In the genomic region with DNA sequence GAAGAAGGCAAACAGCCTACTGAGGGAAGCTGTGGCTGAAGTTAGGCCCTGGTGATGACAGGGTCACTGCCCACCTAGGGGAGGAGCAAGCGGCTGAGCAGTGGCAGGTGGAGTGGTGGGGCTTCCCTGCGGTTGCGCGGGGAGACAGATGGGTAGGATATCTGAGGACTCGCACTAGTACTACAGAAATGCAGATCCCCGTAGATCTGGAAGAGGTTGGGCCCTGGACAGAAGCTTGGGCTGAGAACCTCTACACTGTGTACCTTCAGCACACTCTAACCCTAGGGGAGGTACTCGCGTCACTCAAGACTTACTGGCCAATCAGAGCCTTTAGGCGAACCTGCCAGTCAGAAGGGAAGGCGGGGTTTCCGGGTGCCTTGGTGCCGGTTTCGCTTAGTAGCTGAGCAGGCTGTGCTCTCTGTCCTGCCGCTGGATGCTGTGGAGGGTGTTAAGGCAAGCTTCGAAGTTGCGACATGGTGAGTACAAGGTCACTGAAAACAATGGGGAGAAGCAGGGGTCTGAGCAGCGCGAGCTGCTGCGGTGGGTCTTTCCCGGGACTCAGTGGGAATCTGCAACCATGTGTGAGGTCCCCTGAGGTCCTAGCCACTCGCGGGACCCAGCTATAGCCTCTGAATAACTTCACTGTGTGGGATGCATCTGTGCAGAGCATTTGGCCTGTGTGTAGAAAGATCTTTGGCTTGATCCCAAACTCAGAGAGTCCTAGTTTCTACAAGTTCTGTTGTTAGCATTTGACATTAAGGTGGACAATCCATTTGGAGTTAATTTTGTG, we compare ENCODE assay signal across 7 mouse cellular contexts. TPM values are rescaled to one million over a fixed set of nuclear protein-coding genes. Genes with fewer than 3 reads are reported as not detected.
DNase-seq lines count a peak whose midpoint lies in the region; ATAC-seq lines count a peak whose summit lies in the region.

No protein-coding gene starts in this region.

- no peaks in the 10 kb centered on the region for H3K9me3 ChIP-seq in embryonic facial prominence, embryonic 12.5 days
- no peaks in the 10 kb centered on the region for H3K9me3 ChIP-seq in limb, embryonic 11.5 days (ENCODE audit: control insufficient read depth, low read length)
- no peaks in the 10 kb centered on the region for H3K9me3 ChIP-seq in midbrain, embryonic 14.5 days (ENCODE audit: control insufficient read depth, low read length)

- no peaks in the 10 kb centered on the region for H3K27me3 ChIP-seq in embryonic facial prominence, embryonic 12.5 days
- H3K27me3 ChIP-seq in limb, embryonic 11.5 days (ENCODE audit: control insufficient read depth, insufficient read depth, low read length) = no peaks in the 10 kb centered on the region
- H3K27me3 ChIP-seq in midbrain, embryonic 14.5 days (ENCODE audit: control insufficient read depth, insufficient read depth, low read length) = no peaks in the 10 kb centered on the region

- ATAC-seq in embryonic facial prominence, embryonic 12.5 days (ENCODE audit: insufficient number of reproducible peaks, insufficient read depth, low FRiP score, low TSS enrichment) = peak; percentile 99
- peak; percentile 100 for ATAC-seq in limb, embryonic 11.5 days (ENCODE audit: insufficient number of reproducible peaks, low FRiP score, low TSS enrichment, low read depth)
- ATAC-seq in midbrain, embryonic 14.5 days (ENCODE audit: low FRiP score, low TSS enrichment) = peak; percentile 100

- no peaks in the 10 kb centered on the region for H3K36me3 ChIP-seq in embryonic facial prominence, embryonic 12.5 days
- no peaks in the 10 kb centered on the region for H3K36me3 ChIP-seq in limb, embryonic 11.5 days (ENCODE audit: control insufficient read depth, insufficient read depth, low read length)
- no peaks in the 10 kb centered on the region for H3K36me3 ChIP-seq in midbrain, embryonic 14.5 days (ENCODE audit: control insufficient read depth, insufficient read depth, low read length)

- peak overlapping the region; percentile 53 for H3K4me2 ChIP-seq in embryonic facial prominence, embryonic 12.5 days (replicated peaks)
- peak overlapping the region; percentile 42 for H3K4me2 ChIP-seq in limb, embryonic 11.5 days (ENCODE audit: low read depth, severe bottlenecking)
- H3K4me2 ChIP-seq in midbrain, embryonic 14.5 days (ENCODE audit: low read length) = peak overlapping the region; percentile 59

- H3K9ac ChIP-seq in embryonic facial prominence, embryonic 12.5 days = peak overlapping the region; percentile 64
- H3K9ac ChIP-seq in limb, embryonic 11.5 days (ENCODE audit: low read length) = peak overlapping the region; percentile 59
- peak overlapping the region; percentile 64 for H3K9ac ChIP-seq in midbrain, embryonic 14.5 days (replicated peaks; ENCODE audit: low read length)

- under 1% methylated on average over 22 of the region's 22 CpGs for WGBS in embryonic facial prominence, embryonic 12.5 days
- WGBS in limb, embryonic 11.5 days = under 1% methylated on average over 22 of the region's 22 CpGs
- whole genome bisulfite sequencing in midbrain, embryonic 14.5 days = under 1% methylated on average over 22 of the region's 22 CpGs

- H3K4me1 ChIP-seq in embryonic facial prominence, embryonic 12.5 days = 0 out of 2 replicates have a peak, but pooled peaks cover 5% of the 10 kb centered on the region
- H3K4me1 ChIP-seq in limb, embryonic 11.5 days (ENCODE audit: control insufficient read depth, insufficient read depth, low read length) = no peaks in the 10 kb centered on the region
- peaks cover 5% of the 10 kb centered on the region; the same call in 1 of the 2 replicates for H3K4me1 ChIP-seq in midbrain, embryonic 14.5 days (ENCODE audit: control insufficient read depth, insufficient read depth, low read length)

- peak; percentile 81 for DNase-seq in adrenal gland, postnatal 25 days
- DNase-seq in heart, adult 11 months = peak; percentile 99
- DNase-seq in kidney, adult 18-20 months = peak; percentile 89
- peak; percentile 87 for DNase-seq in limb, embryonic 11.5 days (ENCODE audit: low spot score)
- DNase-seq in midbrain, embryonic 14.5 days = peak; percentile 94
- DNase-seq in spleen, adult 18-20 months = peak; percentile 76 to 78

- no peak overlapping the region for H3K27ac ChIP-seq in embryonic facial prominence, embryonic 12.5 days
- no peak overlapping the region for H3K27ac ChIP-seq in limb, embryonic 11.5 days (replicated peaks; ENCODE audit: low read depth, low read length)
- peak overlapping the region; percentile 64; the same call in 1 of the 2 replicates for H3K27ac ChIP-seq in midbrain, embryonic 14.5 days (replicated peaks; ENCODE audit: low read depth, low read length)

- H3K4me3 ChIP-seq in embryonic facial prominence, embryonic 12.5 days = peak overlapping the region; percentile 66
- H3K4me3 ChIP-seq in limb, embryonic 11.5 days (ENCODE audit: low read depth, low read length) = peak overlapping the region; percentile 50
- peak overlapping the region; percentile 55 for H3K4me3 ChIP-seq in midbrain, embryonic 14.5 days (replicated peaks; ENCODE audit: low read depth, low read length)

RNA-seq across cellular contexts. Expression of a gene that starts 56.7 kb away (rescaled TPM):
- 11.1 and 11.7 TPM in 2 replicates for total RNA-seq in adrenal gland, postnatal 25 days (2021)
- polyA plus RNA-seq in embryonic facial prominence, embryonic 12.5 days (2016; fragmentation: Nextera tagmentation; extraction: Ambion mirVana) = 0.70 and 1.1 TPM in 2 replicates
- polyA plus RNA-seq in limb, embryonic 11.5 days (2014; fragmentation: Nextera tagmentation; extraction: Ambion mirVana) = 0.51 and 0.81 TPM in 2 replicates
- polyA plus RNA-seq in midbrain, embryonic 14.5 days (2014; fragmentation: Nextera tagmentation; extraction: Ambion mirVana) = 0.45 and 0.53 TPM in 2 replicates
